Mouse (Mus musculus): ENCODE measurements around the gene Otop1. TPM values are rescaled to one million over a fixed set of nuclear protein-coding genes. Genes with fewer than 3 reads are reported as not detected.

Gene Otop1
- polyA plus RNA-seq (2016; fragmentation: Nextera tagmentation; extraction: Ambion mirVana) = 0.06 and 0.13 TPM in 2 replicates

GRCm38 (mm10) chr5:38275771-38276170 lies at the start of gene Otop1:
Otop1 (plus strand) TSS chr5:38275972.
- Histone ChIP-seq H3K9ac (no peak within 1 kb of the TSS), H3K36me3 (peaks cover 11% of the 10 kb centered on the region), H3K4me2 (replicated peaks) (peak within 1 kb of the TSS; percentile 51), H3K27me3 (peaks cover 62% of the 10 kb centered on the region), H3K27ac (no peak within 1 kb of the TSS), H3K9me3 (no peaks in the 10 kb centered on the region), H3K4me3 (peak within 1 kb of the TSS; percentile 33), H3K4me1 (peaks cover 17% of the 10 kb centered on the region)
- WGBS = 5% methylated on average over 4 of the region's 4 CpGs
- no peak for ATAC-seq (ENCODE audit: insufficient number of reproducible peaks, insufficient read depth, low FRiP score, low TSS enrichment)

- Histone ChIP-seq H3K4me1 (no peaks in the 10 kb centered on the region), H3K27ac (no peak overlapping the region), H3K36me3 (peaks cover 43% of the 10 kb centered on the region), H3K4me3 (no peak overlapping the region), H3K9me3 (no peaks in the 10 kb centered on the region), H3K27me3 (no peaks in the 10 kb centered on the region), H3K9ac (no peak overlapping the region), H3K4me2 (replicated peaks) (no peak overlapping the region)
- WGBS = 65% methylated on average over 4 of the region's 4 CpGs
- ATAC-seq (ENCODE audit: insufficient number of reproducible peaks, insufficient read depth, low FRiP score, low TSS enrichment) = no peak
Measured at GRCm38 (mm10) chr5:38235422-38235821, 40.4 kb upstream of the Otop1 start.

- Histone ChIP-seq H3K27ac (no peak overlapping the region), H3K4me1 (0 out of 2 replicates have a peak, but pooled peaks cover 3% of the 10 kb centered on the region), H3K36me3 (peaks cover 31% of the 10 kb centered on the region), H3K9ac (no peak overlapping the region), H3K9me3 (no peaks in the 10 kb centered on the region), H3K27me3 (no peaks in the 10 kb centered on the region), H3K4me2 (replicated peaks) (no peak overlapping the region), H3K4me3 (no peak overlapping the region)
- no peak for ATAC-seq (ENCODE audit: insufficient number of reproducible peaks, insufficient read depth, low FRiP score, low TSS enrichment)
- WGBS = 93% methylated on average over 2 of the region's 2 CpGs
Measured at GRCm38 (mm10) chr5:38236627-38237026, 39.1 kb upstream of the Otop1 start.

- Histone ChIP-seq H3K4me1 (0 out of 2 replicates have a peak, but pooled peaks cover 3% of the 10 kb centered on the region), H3K4me2 (replicated peaks) (no peak overlapping the region), H3K27ac (no peak overlapping the region), H3K9ac (no peak overlapping the region), H3K36me3 (no peaks in the 10 kb centered on the region), H3K27me3 (no peaks in the 10 kb centered on the region), H3K4me3 (no peak overlapping the region), H3K9me3 (no peaks in the 10 kb centered on the region)
- ATAC-seq (ENCODE audit: insufficient number of reproducible peaks, insufficient read depth, low FRiP score, low TSS enrichment) = no peak
- WGBS = 15% methylated on average over 5 of the region's 5 CpGs
Measured at GRCm38 (mm10) chr5:38240727-38241472, 34.9 kb upstream of the Otop1 start.

GRCm38 (mm10) chr5:38241473-38241834 lies 34.3 kb upstream of the Otop1 start:
- Histone ChIP-seq H3K4me3 (no peak overlapping the region), H3K9me3 (no peaks in the 10 kb centered on the region), H3K27ac (no peak overlapping the region), H3K4me2 (replicated peaks) (no peak overlapping the region), H3K27me3 (no peaks in the 10 kb centered on the region), H3K4me1 (0 out of 2 replicates have a peak, but pooled peaks cover 3% of the 10 kb centered on the region), H3K9ac (no peak overlapping the region), H3K36me3 (no peaks in the 10 kb centered on the region)
- WGBS = 80% methylated on average over 3 of the region's 3 CpGs
- ATAC-seq (ENCODE audit: insufficient number of reproducible peaks, insufficient read depth, low FRiP score, low TSS enrichment) = no peak

GRCm38 (mm10) chr5:38241966-38242365 lies 33.8 kb upstream of the Otop1 start:
- WGBS = 80% methylated on average over 6 of the region's 6 CpGs
- Histone ChIP-seq H3K27ac (no peak overlapping the region), H3K4me2 (replicated peaks) (no peak overlapping the region), H3K4me3 (no peak overlapping the region), H3K27me3 (no peaks in the 10 kb centered on the region), H3K9me3 (no peaks in the 10 kb centered on the region), H3K4me1 (0 out of 2 replicates have a peak, but pooled peaks cover 3% of the 10 kb centered on the region), H3K36me3 (no peaks in the 10 kb centered on the region), H3K9ac (no peak overlapping the region)
- no peak for ATAC-seq (ENCODE audit: insufficient number of reproducible peaks, insufficient read depth, low FRiP score, low TSS enrichment)

- Histone ChIP-seq H3K4me3 (no peak overlapping the region), H3K27ac (no peak overlapping the region), H3K4me1 (no peaks in the 10 kb centered on the region), H3K9me3 (no peaks in the 10 kb centered on the region), H3K36me3 (no peaks in the 10 kb centered on the region), H3K9ac (no peak overlapping the region), H3K4me2 (replicated peaks) (no peak overlapping the region), H3K27me3 (no peaks in the 10 kb centered on the region)
- no peak for ATAC-seq (ENCODE audit: insufficient number of reproducible peaks, insufficient read depth, low FRiP score, low TSS enrichment)
- WGBS = 37% methylated on average over 4 of the region's 4 CpGs
Measured at GRCm38 (mm10) chr5:38255195-38255594, 20.6 kb upstream of the Otop1 start.

GRCm38 (mm10) chr5:38255644-38256043 lies 20.1 kb upstream of the Otop1 start:
- WGBS = 84% methylated on average over 3 of the region's 3 CpGs
- H3K27me3 ChIP-seq = no peaks in the 10 kb centered on the region
- ATAC-seq (ENCODE audit: insufficient number of reproducible peaks, insufficient read depth, low FRiP score, low TSS enrichment) = no peak
- no peak overlapping the region for H3K27ac ChIP-seq
- H3K9me3 ChIP-seq = no peaks in the 10 kb centered on the region
- H3K36me3 ChIP-seq = no peaks in the 10 kb centered on the region
- H3K4me3 ChIP-seq = no peak overlapping the region
- no peaks in the 10 kb centered on the region for H3K4me1 ChIP-seq
- no peak overlapping the region for H3K4me2 ChIP-seq (replicated peaks)
- H3K9ac ChIP-seq = no peak overlapping the region

GRCm38 (mm10) chr5:38256551-38256950 lies 19.2 kb upstream of the Otop1 start:
- Histone ChIP-seq H3K4me2 (replicated peaks) (no peak overlapping the region), H3K36me3 (no peaks in the 10 kb centered on the region), H3K27me3 (no peaks in the 10 kb centered on the region), H3K4me3 (no peak overlapping the region), H3K9me3 (no peaks in the 10 kb centered on the region), H3K9ac (no peak overlapping the region), H3K27ac (no peak overlapping the region), H3K4me1 (0 out of 2 replicates have a peak, but pooled peaks cover 3% of the 10 kb centered on the region)
- 92% methylated on average over 1 of the region's 1 CpGs for WGBS
- ATAC-seq (ENCODE audit: insufficient number of reproducible peaks, insufficient read depth, low FRiP score, low TSS enrichment) = 0 out of 2 replicates have a peak, but pooled peaks have one; percentile 29

GRCm38 (mm10) chr5:38258034-38258772 lies 17.6 kb upstream of the Otop1 start:
- peak; percentile 43; the same call in 1 of the 2 replicates for ATAC-seq (ENCODE audit: insufficient number of reproducible peaks, insufficient read depth, low FRiP score, low TSS enrichment)
- peak overlapping the region; percentile 14; the same call in 1 of the 2 replicates for H3K27ac ChIP-seq
- H3K4me3 ChIP-seq = no peak overlapping the region
- H3K4me1 ChIP-seq = 0 out of 2 replicates have a peak, but pooled peaks cover 3% of the 10 kb centered on the region
- H3K27me3 ChIP-seq = no peaks in the 10 kb centered on the region
- H3K9ac ChIP-seq = no peak overlapping the region
- no peaks in the 10 kb centered on the region for H3K9me3 ChIP-seq
- 35% methylated on average over 8 of the region's 8 CpGs for WGBS
- H3K36me3 ChIP-seq = peaks cover 10% of the 10 kb centered on the region; the same call in 1 of the 2 replicates
- H3K4me2 ChIP-seq (replicated peaks) = no peak overlapping the region

GRCm38 (mm10) chr5:38258773-38259146 lies 17.0 kb upstream of the Otop1 start:
- Histone ChIP-seq H3K9ac (no peak overlapping the region), H3K36me3 (peaks cover 15% of the 10 kb centered on the region), H3K9me3 (no peaks in the 10 kb centered on the region), H3K27ac (peak overlapping the region; percentile 14; the same call in 1 of the 2 replicates), H3K27me3 (no peaks in the 10 kb centered on the region), H3K4me2 (replicated peaks) (no peak overlapping the region), H3K4me3 (no peak overlapping the region), H3K4me1 (0 out of 2 replicates have a peak, but pooled peaks cover 3% of the 10 kb centered on the region)
- WGBS = 81% methylated on average over 5 of the region's 5 CpGs
- no peak for ATAC-seq (ENCODE audit: insufficient number of reproducible peaks, insufficient read depth, low FRiP score, low TSS enrichment)

All from embryonic facial prominence, embryonic 12.5 days (tissue).